Mouse (Mus musculus) forebrain, embryonic 10.5 days (tissue): ENCODE results near the gene Gapdhs. TPM values are rescaled to one million over a fixed set of nuclear protein-coding genes. Genes with fewer than 3 reads are reported as not detected.
"Not testable (repeated sequence)": the region's sequence is repeated elsewhere in the genome, so short reads cannot be mapped to it uniquely, and the experiment has no call there.

Source experiments
- DNase-seq: peaks from one replicate; pipeline ENCODE4 v3.0.0-alpha.2; 2017; ENCODE audit warnings: low spot score; ENCODE audit errors: extremely low spot score
- H3K27ac ChIP-seq: fragments of 300-500 bp; sonication (generic); 2 replicates; pipeline ENCODE4 v1.5.1; 2016; ENCODE audit warnings: mild to moderate bottlenecking
- H3K27me3 ChIP-seq: fragments of 300-500 bp; sonication (generic); 2 replicates; pipeline ENCODE4 v1.6.1; 2016; ENCODE audit warnings: mild to moderate bottlenecking; ENCODE audit not compliant: poor library complexity, severe bottlenecking
- H3K36me3 ChIP-seq: fragments of 300-500 bp; sonication (generic); replicated peaks from 2 replicates; pipeline ENCODE4 v1.6.1; 2016; ENCODE audit warnings: mild to moderate bottlenecking, moderate library complexity
- H3K4me1 ChIP-seq: fragments of 300-500 bp; sonication (generic); 2 replicates; pipeline ENCODE4 v1.6.1; 2016
- H3K4me3 ChIP-seq: fragments of 300-500 bp; sonication (generic); 2 replicates; pipeline ENCODE4 v1.5.1; 2016; ENCODE audit warnings: mild to moderate bottlenecking, moderate library complexity
- H3K9me3 ChIP-seq: fragments of 300-500 bp; sonication (generic); 2 replicates; pipeline ENCODE4 v1.6.1; 2016; ENCODE audit warnings: mild to moderate bottlenecking, moderate library complexity
- WGBS: fragments of 180-500 bp; shearing (Covaris S2); methylation state at CpG from one replicate; pipeline ENCODE4 v1.1.7; 2016; 5-methylcytosine and 5-hydroxymethylcytosine counted together
- polyA plus RNA-seq: library from polyadenylated mRNA; unstranded; fragments of >200 nt; fragmentation: Nextera tagmentation; extraction: Ambion mirVana; gene quantifications from 2 replicates; pipeline ENCODE4 v1.2.1, GENCODE M21; 2016

Gene Gapdhs
- 0.16 and 0.48 TPM in 2 replicates for polyA plus RNA-seq

DNA sequence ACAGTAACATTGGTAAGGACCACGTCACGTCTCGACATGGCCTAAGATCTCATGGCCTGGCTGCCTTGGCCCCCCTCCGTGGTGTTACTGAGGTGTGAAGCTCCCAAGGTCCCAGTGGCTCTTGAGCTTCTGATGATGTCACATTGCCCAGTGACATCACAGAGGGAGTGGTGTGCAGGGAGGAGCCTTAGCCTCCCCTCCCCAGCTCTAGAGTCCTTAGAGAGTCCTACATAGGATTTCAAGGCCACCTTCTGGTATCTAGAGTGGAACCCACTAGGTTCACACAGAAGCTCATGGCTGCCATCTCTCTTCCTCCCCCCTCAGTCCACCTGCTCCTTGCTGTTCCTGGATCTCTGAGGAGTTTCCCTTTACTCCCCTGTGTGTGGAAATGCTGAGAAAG, at the start of gene Gapdhs:
TSS of gene Gapdhs (minus strand) at position 65 of the 400 bp plus-strand sequence.
- WGBS: 74% methylated on average over 4 of the region's 4 CpGs
- not testable (repeated sequence) for H3K27ac ChIP-seq, H3K27me3 ChIP-seq, H3K4me3 ChIP-seq, H3K4me1 ChIP-seq, H3K9me3 ChIP-seq, DNase-seq
- H3K36me3 ChIP-seq: peaks cover 17% of the 10 kb centered on the region

GRCm38 (mm10) chr7:30791921-30792320, 48.4 kb upstream of the Gapdhs start:
- Histone ChIP-seq H3K36me3 (no peaks in the 10 kb centered on the region), H3K4me1 (peaks cover 7% of the 10 kb centered on the region), H3K27ac (no peak overlapping the region), H3K9me3 (no peaks in the 10 kb centered on the region), H3K27me3 (peaks cover 21% of the 10 kb centered on the region; the same call in 1 of the 2 replicates), H3K4me3 (no peak overlapping the region)
- DNase-seq: no peak
- WGBS: 28% methylated on average over 9 of the region's 9 CpGs

GRCm38 (mm10) chr7:30790141-30790540, 46.7 kb upstream of the Gapdhs start:
- no peak for DNase-seq
- Histone ChIP-seq H3K27me3 (peaks cover 23% of the 10 kb centered on the region; the same call in 1 of the 2 replicates), H3K4me3 (no peak overlapping the region), H3K27ac (no peak overlapping the region), H3K4me1 (peaks cover 21% of the 10 kb centered on the region), H3K36me3 (no peaks in the 10 kb centered on the region), H3K9me3 (no peaks in the 10 kb centered on the region)
- 84% methylated on average over 10 of the region's 10 CpGs for WGBS

GRCm38 (mm10) chr7:30787377-30788022, 44.0 kb upstream of the Gapdhs start, which contains the start of gene Krtdap:
TSS of gene Krtdap (plus strand) at chr7:30787896.
- H3K27ac ChIP-seq: no peak within 1 kb of the TSS

DNA sequence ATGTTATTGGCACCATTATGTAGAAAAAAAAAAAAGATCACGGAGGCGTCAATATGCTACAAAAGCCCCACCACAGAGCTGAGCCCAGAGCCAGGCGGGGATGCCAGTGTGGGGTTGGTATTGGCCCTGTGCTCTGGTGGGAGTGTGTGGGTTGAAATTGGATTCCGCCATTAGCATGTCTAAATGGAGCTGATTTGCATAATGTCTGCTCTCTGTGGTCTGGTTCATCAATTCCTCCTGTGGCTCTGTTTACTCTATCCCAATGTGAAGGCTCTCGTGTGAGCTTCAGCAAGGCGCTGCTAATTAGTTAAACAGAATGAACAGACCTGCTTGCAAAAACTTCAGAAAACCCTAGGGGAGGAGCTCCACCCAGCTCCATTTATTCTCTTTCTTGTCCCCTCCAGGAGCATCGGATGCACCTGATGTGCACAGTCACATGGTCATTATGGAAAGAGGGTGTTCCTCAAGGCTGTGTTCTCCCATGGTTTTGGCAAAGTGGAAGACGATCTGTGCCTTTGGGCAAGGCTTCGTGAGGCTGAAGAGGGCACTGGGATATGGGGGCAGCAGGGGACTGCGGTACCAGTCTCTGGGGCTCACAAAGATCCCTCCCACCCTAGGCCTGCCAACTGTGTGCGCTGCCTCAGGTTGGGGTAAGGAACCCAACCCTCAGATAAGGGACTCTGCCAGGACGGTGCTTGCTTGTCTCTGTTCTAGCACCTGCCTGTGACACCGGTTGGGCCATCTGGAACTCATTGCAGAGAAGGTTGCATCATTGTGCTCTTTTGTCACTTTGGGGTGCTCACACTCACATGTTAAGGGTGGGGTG, 42.5 kb upstream of the Gapdhs start:
- Histone ChIP-seq H3K9me3 (no peaks in the 10 kb centered on the region), H3K4me3 (no peak overlapping the region), H3K36me3 (no peaks in the 10 kb centered on the region), H3K4me1 (peaks cover 23% of the 10 kb centered on the region), H3K27ac (no peak overlapping the region), H3K27me3 (peaks cover 23% of the 10 kb centered on the region; the same call in 1 of the 2 replicates)
- WGBS: 74% methylated on average over 13 of the region's 13 CpGs
- DNase-seq: no peak

More at GRCm38 (mm10) chr7:30787377-30788022, 44.0 kb upstream of the Gapdhs start, which contains the start of gene Krtdap:
- H3K9me3 ChIP-seq: no peaks in the 10 kb centered on the region
- H3K4me1 ChIP-seq: peaks cover 23% of the 10 kb centered on the region
- H3K36me3 ChIP-seq: no peaks in the 10 kb centered on the region
- no peak for DNase-seq
- 45% methylated on average over 15 of the region's 15 CpGs for WGBS
- H3K4me3 ChIP-seq: no peak within 1 kb of the TSS
- H3K27me3 ChIP-seq: peaks cover 23% of the 10 kb centered on the region; the same call in 1 of the 2 replicates

DNA sequence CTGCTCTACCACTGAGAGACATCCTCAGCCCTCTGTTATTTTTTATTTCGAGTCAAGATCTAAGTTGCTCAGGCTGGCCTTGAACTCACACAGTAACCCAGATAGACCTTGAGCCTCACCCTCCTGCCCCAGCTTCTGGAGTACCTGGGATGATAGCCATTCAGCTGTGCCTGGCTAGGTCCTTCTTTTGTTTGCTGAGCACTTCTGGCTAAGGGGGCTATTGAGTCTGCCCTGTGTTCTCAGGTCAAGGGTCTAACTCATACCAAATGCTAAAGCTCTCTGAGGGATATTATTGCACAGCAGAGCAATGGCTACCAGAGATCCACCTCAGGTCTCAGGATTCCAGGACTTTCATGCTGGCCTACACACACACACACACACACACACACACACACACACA, 41.7 kb upstream of the Gapdhs start:
- WGBS: 76% methylated on average over 1 of the region's 1 CpGs
- no peak for DNase-seq
- peaks cover 23% of the 10 kb centered on the region; the same call in 1 of the 2 replicates for H3K27me3 ChIP-seq
- peaks cover 23% of the 10 kb centered on the region for H3K4me1 ChIP-seq
- H3K9me3 ChIP-seq: no peaks in the 10 kb centered on the region
- H3K4me3 ChIP-seq: no peak overlapping the region
- H3K27ac ChIP-seq: no peak overlapping the region
- H3K36me3 ChIP-seq: no peaks in the 10 kb centered on the region

- peaks cover 10% of the 10 kb centered on the region; the same call in 1 of the 2 replicates for H3K27me3 ChIP-seq
- no peaks in the 10 kb centered on the region for H3K36me3 ChIP-seq
- no peak for DNase-seq
- 75% methylated on average over 3 of the region's 3 CpGs for WGBS
- no peaks in the 10 kb centered on the region for H3K9me3 ChIP-seq
- peaks cover 16% of the 10 kb centered on the region for H3K4me1 ChIP-seq
- H3K4me3 ChIP-seq: no peak overlapping the region
- H3K27ac ChIP-seq: no peak overlapping the region
Measured at GRCm38 (mm10) chr7:30782658-30783057, 39.2 kb upstream of the Gapdhs start.

DNA sequence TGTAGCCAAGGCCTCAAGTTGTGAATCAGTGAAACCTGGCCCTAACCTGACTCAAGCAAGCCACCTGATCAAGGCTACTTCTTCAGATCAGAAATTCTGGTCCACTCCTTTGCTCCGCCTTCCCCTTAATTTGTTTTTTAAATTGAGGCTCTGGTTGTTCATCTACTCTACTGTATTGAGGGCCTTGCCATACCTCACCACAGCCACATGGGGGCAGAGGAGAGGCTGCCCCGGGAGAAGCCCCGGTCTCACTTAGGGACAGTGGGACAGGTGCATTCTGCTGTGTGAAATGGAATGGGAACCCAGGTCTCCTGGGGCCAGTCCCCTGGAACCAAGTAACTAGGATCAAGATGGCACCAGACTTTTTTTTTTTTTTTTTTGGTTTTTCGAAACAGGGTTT, 38.3 kb upstream of the Gapdhs start:
- H3K9me3 ChIP-seq: no peaks in the 10 kb centered on the region
- no peak overlapping the region for H3K4me3 ChIP-seq
- peaks cover 20% of the 10 kb centered on the region for H3K4me1 ChIP-seq
- 75% methylated on average over 4 of the region's 4 CpGs for WGBS
- no peak overlapping the region for H3K27ac ChIP-seq
- DNase-seq: no peak
- H3K36me3 ChIP-seq: no peaks in the 10 kb centered on the region
- H3K27me3 ChIP-seq: 0 out of 2 replicates have a peak, but pooled peaks cover 1% of the 10 kb centered on the region

GRCm38 (mm10) chr7:30777911-30778310, 34.4 kb upstream of the Gapdhs start:
- 81% methylated on average over 1 of the region's 1 CpGs for WGBS
- Histone ChIP-seq H3K9me3 (peaks cover 5% of the 10 kb centered on the region; the same call in 1 of the 2 replicates), H3K4me1 (0 out of 2 replicates have a peak, but pooled peaks cover 4% of the 10 kb centered on the region)

GRCm38 (mm10) chr7:30777081-30777579, 33.6 kb upstream of the Gapdhs start:
- H3K4me1 ChIP-seq: 0 out of 2 replicates have a peak, but pooled peaks cover 4% of the 10 kb centered on the region
- WGBS: 38% methylated on average over 7 of the region's 7 CpGs
- no peak overlapping the region for H3K27ac ChIP-seq
- H3K4me3 ChIP-seq: no peak overlapping the region
- no peaks in the 10 kb centered on the region for H3K27me3 ChIP-seq
- peaks cover 8% of the 10 kb centered on the region; the same call in 1 of the 2 replicates for H3K9me3 ChIP-seq
- H3K36me3 ChIP-seq: no peaks in the 10 kb centered on the region
- no peak for DNase-seq

More at GRCm38 (mm10) chr7:30777911-30778310, 34.4 kb upstream of the Gapdhs start:
- Histone ChIP-seq H3K4me3 (no peak overlapping the region), H3K27me3 (no peaks in the 10 kb centered on the region), H3K36me3 (no peaks in the 10 kb centered on the region), H3K27ac (no peak overlapping the region)
- no peak for DNase-seq

- H3K4me1 ChIP-seq: 0 out of 2 replicates have a peak, but pooled peaks cover 4% of the 10 kb centered on the region
- no peak overlapping the region for H3K27ac ChIP-seq
- no peaks in the 10 kb centered on the region for H3K27me3 ChIP-seq
- 93% methylated on average over 9 of the region's 9 CpGs for WGBS
- no peak overlapping the region for H3K4me3 ChIP-seq
- no peak for DNase-seq
- H3K36me3 ChIP-seq: no peaks in the 10 kb centered on the region
- H3K9me3 ChIP-seq: peaks cover 8% of the 10 kb centered on the region; the same call in 1 of the 2 replicates
Measured at GRCm38 (mm10) chr7:30776104-30776503, 32.6 kb upstream of the Gapdhs start.

GRCm38 (mm10) chr7:30769236-30769635, 25.8 kb upstream of the Gapdhs start:
- H3K36me3 ChIP-seq: no peaks in the 10 kb centered on the region
- WGBS: 36% methylated on average over 9 of the region's 9 CpGs
- no peak overlapping the region for H3K4me3 ChIP-seq
- peaks cover 8% of the 10 kb centered on the region; the same call in 1 of the 2 replicates for H3K9me3 ChIP-seq
- H3K27ac ChIP-seq: no peak overlapping the region
- peaks cover 11% of the 10 kb centered on the region for H3K4me1 ChIP-seq
- 0 out of 2 replicates have a peak, but pooled peaks cover 9% of the 10 kb centered on the region for H3K27me3 ChIP-seq
- DNase-seq: no peak
